Mouse (Mus musculus): Measurements from ENCODE around the gene Hspa8.
"Not testable (repeated sequence)": the region's sequence is repeated elsewhere in the genome, so short reads cannot be mapped to it uniquely, and the experiment has no call there.

Hspa8 gene

DNA sequence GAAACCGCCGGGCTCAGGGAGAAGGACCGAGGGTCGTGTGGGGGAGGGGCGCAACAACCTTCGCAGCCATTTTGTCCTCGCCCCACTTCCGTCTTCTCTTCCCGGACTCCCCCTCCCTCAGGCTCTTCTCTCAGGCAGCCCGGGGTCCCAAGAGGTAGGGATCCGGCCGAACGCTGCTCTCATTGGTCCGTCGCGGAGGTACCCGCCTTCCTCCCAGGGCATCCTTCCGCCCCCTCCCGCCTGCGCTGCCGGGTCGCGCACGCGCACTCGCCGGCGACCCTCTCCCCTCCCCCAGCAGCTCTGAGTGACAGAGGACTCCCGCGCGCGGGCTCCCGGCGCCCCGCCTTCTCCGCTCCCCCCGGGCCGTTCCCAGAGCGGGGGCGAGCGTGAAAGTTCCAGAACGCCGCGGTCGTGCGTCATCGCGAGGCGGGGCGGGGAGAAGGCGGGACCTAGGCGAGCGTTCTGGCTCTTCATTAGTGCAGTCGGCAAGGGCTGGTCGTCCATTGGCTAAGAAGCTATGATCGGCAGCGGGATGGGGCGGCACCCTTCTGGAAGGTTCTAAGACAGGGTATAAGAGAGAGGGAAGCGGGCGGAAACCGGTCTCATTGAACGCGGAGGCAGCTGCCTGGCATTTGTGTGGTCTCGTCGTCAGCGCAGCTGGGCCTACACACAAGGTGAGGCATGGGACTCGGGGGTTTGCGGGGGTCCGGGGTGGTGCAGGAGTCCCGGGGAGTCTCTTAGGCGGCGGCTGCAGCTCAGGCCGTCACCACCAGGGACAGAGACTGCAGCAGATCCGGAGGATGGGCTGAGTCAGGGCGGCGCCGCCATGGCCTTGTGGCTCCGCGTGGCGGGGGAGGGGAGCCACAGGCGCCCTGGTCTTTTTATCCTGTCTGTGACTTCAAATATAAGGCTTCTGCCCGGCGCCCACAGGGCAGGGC, at the start of gene Hspa8:
Hspa8 (plus strand) TSS at position 310 of the 938 bp plus-strand sequence.
- DNase-seq (ENCODE audit: low spot score) = peak; percentile 100

DNA sequence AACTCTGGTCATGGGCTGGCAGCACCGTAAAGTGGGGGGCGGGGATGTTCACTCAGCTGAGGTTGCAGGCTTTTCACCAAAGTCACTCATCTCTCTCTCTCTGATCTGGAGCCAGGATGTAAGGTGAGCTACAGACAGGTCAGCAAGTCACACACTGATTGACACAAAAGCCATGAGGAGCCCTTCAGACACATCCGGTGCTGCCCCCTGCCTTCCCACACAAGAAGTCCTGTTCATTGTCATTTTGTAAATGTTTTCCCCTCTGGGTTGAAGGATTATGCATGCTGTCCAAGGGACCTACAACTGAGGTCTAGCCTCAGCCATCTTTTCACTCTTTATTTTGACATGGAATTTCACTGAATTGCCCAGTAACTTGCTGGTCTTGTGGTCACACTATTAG, 49.0 kb upstream of the Hspa8 start:
- DNase-seq (ENCODE audit: low spot score) = no peak

DNA sequence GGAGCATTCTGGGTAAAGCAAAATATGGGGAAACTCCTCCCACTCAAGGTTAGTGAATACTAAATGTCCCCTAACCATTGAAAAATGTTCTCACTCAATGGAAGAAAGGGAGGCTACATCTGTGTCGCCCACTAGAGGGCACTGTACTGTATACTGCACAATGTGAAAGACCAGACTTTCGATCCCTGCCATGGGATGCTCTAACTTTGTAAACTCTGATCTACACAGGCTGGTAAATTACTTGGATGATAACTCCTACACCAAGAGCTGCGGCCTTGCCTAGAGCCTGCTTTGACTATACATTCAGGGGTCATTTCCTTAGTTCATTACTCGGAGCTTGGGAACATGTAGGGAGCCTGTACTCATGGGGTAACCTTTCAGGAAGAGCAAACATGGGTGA, 44.4 kb upstream of the Hspa8 start:
- no peak for DNase-seq (ENCODE audit: low spot score)

DNA sequence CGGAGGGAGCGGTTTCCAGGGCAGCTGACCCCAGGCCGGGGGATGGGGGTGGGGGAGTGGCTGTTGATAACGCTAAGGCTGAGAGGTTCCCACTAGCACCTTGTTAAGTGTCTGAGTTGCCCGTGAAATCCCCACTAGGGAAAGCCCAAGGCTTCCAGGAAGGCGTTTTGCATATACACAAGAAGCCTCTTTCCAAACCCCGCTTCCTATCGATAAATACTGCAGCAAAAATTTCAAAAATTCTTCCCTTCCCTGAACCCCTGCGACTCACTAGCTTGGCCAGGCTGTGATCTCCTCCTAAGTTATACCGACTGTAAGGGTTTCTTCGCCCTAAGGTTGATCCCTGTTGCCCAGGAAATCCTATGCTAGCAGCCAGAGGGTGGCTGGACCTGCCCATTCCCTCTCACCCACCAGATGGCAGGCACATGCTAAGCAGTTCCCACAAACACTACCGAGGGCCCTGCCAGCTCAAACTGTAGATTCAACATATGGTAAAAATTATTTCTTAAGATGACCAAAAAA, 43.6 kb upstream of the Hspa8 start:
- DNase-seq (ENCODE audit: low spot score) = peak; percentile 25

DNA sequence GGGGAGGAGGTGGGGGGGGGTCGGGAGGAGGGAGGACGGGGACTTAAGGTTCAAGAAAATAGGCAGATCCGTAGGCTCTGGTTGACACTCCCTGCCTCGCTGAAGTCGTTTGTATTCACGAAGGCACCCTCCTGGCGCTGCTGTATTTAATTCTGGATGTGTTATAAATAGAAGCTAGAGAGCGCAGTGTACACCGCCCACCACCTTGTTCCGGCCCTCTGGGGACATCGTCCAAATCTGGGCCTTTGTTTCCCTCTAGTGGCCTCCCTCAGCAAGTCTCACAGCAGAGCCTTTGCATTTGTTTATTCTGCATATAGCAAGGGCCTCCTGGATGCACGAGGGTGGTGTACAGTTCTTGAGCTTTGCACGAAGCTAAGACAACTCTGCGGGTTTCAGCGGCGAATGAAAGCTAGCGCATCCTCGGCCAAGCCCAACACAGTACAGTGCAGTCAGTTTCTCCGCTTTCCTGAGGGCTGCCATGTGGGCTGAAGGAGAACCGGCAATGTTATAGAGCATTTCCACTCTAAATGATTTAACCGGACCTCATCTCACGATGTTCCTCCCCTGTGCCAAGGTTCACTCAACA, 43.0 kb upstream of the Hspa8 start:
- DNase-seq (ENCODE audit: low spot score) = peak; percentile 42

DNA sequence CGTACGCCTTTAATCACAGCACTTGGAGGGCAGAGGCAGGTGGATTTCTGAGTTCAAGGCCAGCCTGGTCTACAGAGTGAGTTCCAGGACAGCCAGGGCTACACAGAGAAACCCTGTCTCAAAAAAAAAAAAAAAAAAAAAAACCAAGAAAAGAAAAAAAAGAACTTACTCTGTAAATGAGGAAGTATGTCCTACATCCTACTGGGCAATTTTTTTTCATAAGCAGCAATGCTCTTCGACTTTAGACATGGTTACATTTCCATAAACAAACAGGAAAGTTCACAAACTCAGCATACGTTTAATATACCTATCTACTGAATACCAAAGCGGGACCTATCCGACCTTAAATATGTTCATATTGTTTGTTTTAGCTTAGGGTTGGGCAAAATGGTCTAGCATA, 38.4 kb upstream of the Hspa8 start:
- DNase-seq (ENCODE audit: low spot score) = no peak

DNA sequence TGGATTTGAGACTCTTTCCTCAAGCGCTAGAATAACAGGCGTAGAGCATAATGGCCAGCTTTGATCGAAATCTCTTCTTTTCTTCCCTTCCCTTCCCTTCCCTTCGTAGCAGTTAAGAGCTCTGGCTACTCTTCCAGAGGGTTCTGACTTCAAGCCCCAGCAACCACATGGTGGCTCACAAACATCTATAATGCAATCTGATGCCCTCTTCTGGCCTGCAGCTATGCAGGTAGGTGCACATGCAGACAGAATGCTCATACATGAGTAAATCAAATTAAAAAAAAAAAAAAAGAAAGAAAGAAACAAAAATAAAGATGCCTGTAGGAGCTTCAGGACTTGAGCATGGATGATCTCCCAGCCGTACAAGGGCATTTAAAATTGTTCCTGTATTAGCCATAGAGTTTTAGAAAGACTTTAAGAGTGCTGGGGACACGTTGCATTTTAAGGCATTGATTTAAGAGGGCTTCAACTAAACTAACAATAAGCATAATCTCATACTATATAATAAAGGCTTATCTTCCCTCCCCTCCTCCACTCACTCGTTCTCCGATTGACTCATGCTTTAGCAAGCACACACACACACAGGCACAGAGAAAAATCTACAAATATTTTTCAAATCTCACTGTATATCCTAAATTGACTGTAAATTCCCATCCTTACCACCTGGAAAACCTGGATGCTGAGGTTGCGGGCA, 35.8 kb upstream of the Hspa8 start:
- DNase-seq (ENCODE audit: low spot score) = no peak

DNA sequence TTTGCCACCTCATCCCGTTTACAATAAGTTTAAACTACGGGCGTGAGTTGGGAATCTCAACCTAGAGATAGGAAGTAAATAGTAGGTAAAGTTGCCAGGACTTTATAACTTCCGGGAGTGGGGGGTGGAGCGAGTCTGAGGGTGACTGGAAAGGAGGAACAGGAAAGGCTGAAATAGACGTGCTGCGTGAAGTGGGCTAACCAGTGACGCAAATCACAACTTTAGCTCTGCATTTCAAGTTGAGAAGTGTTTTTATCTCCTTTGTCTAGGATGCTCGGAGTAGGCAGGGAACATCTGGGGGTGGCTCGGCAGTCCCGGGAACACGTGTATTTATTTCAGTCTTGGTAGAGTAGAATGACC, 35.2 kb upstream of the Hspa8 start:
- DNase-seq (ENCODE audit: low spot score) = no peak

DNA sequence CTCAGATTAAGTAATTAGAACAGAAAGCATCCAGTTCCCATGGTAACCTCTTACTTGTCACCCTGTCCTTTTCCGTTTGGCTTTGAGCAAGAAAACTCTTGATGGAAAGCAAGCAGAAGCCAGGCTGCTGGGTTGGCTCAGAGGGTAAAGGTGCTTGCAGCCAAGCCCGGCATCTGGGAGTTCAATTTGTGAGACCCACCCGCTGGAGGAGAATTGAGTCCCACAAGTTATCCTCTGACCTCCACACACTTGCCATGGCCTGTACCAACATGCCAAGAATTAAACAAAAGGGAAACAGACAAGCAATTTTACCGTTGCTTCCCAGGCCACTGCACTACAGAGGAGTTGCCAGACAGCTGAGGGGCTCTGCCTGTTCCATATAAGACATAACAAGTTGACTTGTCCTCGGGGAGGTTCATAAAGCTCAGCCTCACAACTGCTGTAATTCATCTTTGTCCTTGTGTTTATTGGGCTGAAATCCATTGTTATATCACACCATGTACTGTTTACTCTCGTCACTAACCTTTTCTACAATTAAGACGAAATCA, 34.7 kb upstream of the Hspa8 start:
- no peak for DNase-seq (ENCODE audit: low spot score)

DNA sequence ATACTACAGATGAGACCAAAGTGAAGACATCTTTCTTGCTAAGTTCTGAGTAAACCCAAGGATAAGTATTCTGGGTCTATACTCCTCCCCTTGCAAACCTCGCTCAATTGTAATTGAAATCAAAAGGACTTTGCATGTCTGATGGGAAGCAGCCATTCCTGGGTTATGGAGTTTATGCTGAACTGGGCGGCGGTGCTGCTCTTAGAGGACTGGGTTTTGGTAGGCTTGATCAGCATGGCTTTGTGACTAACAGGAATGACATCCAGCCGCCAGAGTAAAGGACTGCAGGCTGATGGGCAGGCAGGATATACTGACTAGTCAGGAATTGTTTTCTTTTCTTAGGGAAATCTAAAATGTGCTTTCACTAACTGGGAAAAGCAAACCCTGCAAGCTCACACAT, 32.8 kb upstream of the Hspa8 start:
- DNase-seq (ENCODE audit: low spot score) = no peak

DNA sequence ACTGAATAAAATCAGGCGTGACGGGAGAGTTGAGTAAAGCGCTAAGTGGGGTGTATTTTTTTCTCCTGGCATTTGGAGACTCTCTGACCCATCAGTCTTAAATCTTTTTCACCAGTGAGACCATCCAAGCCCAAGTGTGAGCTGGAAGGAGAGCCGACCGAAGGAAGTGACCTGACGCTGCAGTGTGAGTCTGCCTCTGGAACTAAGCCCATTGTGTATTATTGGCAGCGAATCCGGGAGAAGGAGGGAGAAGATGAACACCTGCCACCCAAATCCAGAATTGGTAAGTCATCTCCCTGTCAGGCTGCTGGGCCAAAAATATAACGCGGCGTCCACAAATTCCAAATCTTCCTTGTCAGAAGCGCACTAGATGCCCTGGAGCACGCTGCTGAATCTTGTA, 28.5 kb upstream of the Hspa8 start:
- DNase-seq (ENCODE audit: low spot score) = no peak

DNA sequence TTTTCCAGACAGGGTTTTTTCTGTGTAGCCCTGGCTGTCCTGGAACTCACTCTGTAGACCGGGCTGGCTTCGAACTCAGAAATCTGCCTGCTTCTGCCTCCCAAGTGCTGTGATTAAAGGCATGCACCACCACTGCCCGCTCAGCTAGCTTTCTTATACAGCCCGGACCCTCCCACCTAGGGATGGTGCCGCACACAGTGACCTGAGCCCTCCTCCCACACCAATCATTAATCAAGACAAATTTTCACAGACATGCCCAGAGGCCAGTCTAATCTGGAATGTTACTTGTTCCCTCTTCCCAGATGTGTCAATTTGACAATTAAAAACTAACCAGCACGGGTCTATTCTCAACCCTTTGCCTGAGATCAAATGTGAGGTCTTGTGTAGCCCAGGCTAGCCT, 27.6 kb upstream of the Hspa8 start:
- DNase-seq (ENCODE audit: low spot score) = not testable (repeated sequence)

DNA sequence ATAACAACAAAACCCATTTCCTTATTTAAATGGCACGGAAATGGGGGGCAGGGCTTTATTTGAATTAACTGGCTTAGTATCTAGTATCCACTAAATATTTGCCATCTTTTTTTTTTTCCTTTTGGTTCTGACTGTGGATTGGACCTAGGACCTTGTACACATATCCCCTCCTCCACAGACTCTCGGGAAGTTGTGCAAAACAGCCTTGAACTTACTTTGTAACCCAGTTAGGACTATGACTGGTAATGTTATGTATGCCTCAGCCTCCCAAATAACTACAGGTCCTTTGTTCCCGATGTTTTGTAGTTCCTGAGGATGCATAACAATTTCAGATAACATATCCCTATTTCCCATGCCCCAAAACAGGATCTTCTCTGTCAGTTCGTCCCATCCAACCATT, 26.9 kb upstream of the Hspa8 start:
- no peak for DNase-seq (ENCODE audit: low spot score)

DNA sequence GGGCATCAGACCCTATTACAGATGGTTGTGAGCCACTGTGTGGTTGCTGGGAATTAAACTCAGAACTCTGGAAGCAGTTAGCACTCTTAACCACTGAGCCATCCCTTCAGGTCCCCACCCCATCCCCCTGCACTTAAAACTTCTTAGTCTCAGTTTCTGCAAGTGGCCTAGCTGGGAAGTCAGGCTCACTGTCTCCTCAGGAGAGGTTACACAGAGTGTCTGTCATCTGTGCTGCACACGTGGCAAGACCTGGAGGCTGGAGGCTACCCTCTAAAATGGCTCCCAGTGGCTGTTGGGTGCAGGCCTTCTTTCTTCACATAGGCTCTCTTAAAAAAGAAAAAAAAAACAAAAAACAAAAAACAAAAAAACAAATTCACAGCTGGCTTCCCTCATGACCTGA, 24.7 kb upstream of the Hspa8 start:
- DNase-seq (ENCODE audit: low spot score) = no peak

DNA sequence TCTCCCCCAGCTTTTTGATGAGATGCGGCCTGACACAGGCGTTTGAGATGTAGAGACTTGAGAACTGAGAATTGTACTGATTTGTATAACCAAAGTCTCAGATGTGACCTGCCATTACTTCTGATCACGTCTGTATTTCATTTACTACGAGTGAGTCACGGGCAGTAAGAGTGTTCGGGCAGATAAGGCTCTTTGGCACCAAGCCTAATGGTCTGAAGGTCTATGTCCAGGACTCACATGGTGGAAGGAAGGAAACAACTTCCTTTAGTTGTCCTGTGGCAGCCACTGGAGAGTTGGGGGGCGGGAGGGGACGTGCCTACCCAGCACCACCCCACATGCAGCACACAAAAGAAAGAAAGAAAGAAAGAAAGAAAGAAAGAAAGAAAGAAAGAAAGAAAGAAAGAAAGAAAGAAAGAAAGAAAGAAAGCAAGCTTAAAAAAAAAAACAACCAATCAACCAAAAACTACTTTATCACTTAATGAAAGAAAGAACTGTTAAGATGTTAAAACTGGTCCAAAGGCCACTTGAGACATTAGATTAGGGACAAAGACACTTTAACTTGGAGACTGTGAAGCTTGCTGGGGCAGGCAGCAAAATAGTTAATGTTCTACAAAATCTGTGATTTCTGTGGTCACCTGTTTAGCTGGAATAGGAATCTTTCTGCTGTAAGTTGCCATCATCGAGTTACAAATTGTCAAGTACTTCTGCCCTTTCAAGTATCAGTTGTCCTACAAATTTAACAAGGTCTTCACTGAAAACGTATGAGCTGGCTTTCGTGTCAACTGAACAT, 24.1 kb upstream of the Hspa8 start:
- DNase-seq (ENCODE audit: low spot score) = no peak

DNA sequence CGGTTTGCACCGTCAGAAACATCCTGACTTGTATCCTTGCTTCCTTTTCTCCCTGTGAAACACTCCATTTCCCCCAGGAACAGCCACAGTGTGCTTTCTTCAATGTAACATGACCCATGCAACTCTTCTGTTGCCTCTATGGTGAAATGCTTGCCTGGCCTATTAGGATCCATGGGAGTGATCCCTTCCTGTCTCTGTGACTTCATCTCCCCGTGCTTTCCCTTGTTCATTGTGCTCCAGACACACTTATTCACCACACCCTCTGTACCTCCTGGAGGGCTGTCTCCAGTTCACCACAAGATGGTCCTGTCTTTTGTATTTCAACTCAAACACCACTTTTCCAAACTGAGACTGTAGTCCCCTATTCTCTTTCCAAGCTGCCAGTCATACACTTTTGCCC, 20.7 kb upstream of the Hspa8 start:
- DNase-seq (ENCODE audit: low spot score) = no peak

DNA sequence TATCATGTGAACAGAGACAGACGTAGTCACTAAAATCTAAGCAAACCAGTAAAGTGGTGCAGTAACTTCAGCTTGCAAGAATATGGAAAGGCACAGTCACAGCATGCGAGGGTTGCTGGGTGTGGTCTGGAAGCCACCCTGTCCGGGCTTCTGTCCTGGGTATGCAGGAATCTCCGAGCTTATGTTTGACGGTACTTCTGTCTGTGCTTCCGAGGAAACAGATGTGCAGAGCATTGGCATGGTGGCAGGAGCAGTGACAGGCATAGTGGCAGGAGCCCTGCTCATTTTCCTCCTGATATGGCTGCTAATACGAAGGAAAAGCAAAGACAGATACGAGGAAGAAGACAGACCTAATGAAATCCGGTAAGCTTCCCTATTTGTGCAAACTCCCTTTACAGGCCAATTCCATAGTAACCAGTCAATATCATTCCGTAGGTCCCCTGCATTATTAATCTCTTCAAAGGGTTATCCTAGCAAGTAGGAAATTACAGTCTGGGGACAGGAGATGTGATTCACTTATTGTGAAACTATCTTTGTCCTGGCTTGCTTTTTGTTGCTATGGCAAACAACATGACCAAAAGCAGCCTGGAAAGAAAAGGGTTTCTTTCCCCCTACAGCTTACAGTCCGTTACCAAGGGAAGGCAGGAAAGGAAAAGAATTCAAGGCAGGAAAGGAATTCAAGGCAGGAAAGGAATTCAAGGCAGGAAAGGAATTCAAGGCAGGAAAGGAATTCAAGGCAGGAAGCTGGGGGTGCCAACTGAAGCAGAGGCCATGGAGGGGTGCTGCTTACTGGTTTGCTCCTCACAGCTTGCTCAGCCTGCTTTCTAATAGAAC, 19.7 kb upstream of the Hspa8 start:
- no peak for DNase-seq (ENCODE audit: low spot score)

DNA sequence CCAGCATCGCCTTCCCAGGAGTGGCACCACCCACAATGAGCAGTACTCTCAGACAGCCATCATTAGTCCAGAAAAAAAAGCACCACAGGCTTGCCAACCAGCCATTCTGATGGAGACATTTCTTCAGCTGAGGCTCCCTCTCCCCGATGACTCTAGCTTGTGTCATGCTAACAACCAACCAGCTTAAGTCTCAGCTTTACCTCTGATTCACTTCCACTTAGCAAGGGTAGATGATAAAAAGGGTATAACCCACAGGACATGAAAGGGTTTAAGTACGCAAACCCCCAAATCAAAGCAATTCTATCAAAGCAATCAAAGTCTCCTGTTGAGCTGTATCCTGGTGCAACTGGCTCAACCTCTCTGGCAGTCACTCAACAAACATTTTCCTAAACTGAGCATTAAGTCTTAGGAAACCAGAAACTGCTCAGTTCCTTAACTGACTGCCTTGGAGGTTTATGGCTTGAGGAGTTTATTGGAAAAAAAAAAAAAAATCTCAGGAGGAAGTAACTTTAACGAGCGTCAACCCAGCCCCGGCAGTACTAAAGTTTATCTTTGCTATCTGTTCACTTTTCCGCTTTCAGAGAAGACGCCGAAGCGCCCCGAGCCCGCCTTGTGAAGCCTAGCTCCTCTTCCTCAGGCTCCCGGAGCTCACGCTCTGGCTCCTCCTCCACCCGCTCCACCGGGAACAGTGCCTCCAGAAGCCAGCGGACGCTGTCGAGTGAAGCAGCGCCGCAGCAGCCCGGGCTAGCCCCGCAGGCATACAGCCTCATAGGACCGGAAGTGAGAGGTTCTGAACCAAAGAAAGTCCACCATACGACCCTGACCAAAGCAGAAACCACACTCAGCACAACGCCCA, 18.8 kb upstream of the Hspa8 start:
- no peak for DNase-seq (ENCODE audit: low spot score)

DNA sequence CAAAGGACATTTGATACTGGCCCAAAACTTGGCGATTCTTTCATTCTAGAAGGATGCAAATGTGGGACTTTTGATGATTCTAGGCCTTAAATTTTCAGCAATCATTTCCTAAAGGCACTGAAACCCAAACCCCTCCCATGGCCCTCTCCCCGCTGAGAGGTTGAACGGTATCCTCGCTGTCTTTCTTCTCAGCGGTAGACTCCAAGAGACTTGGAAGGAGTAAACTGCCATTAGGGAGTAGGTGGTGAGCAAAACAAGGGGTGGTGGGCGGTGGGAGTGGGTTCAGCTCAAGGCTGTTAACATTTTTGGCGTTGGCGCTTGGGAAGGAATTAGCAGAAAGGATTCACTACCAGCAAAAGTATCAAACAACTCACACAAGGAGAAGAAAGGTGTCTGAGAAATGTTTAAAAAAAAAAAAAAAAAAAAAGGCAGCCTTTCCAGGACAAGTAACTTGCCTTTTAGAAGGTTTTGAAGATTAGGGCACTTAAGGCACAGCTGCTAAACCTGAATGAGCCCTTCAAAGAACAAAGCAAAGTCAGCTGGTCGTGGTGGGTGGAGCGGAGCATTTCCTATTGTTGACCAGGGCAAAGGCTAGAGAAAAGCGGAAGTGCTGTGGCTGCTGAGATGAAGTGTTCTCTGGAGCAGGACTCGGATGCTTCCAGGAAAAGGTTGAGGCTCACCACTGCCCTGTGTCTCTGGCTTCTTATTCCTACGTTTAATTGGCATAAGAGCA, 17.0 kb upstream of the Hspa8 start:
- no peak for DNase-seq (ENCODE audit: low spot score)

Data from ovary, adult 18-20 months (tissue).